Mouse (Mus musculus) urinary bladder, adult 18-20 months (tissue): ENCODE results near the gene Ncdn.
A peak's percentile ranks its signal among the peaks of the same experiment; 100 is the strongest.

Source experiments
- DNase-seq, 2 experiments: peaks; one replicate each; pipeline ENCODE4 v3.0.0; 2022; ENCODE audit warnings: low spot score in 2 of 2, mixed read lengths in 2 of 2

Ncdn gene

DNA sequence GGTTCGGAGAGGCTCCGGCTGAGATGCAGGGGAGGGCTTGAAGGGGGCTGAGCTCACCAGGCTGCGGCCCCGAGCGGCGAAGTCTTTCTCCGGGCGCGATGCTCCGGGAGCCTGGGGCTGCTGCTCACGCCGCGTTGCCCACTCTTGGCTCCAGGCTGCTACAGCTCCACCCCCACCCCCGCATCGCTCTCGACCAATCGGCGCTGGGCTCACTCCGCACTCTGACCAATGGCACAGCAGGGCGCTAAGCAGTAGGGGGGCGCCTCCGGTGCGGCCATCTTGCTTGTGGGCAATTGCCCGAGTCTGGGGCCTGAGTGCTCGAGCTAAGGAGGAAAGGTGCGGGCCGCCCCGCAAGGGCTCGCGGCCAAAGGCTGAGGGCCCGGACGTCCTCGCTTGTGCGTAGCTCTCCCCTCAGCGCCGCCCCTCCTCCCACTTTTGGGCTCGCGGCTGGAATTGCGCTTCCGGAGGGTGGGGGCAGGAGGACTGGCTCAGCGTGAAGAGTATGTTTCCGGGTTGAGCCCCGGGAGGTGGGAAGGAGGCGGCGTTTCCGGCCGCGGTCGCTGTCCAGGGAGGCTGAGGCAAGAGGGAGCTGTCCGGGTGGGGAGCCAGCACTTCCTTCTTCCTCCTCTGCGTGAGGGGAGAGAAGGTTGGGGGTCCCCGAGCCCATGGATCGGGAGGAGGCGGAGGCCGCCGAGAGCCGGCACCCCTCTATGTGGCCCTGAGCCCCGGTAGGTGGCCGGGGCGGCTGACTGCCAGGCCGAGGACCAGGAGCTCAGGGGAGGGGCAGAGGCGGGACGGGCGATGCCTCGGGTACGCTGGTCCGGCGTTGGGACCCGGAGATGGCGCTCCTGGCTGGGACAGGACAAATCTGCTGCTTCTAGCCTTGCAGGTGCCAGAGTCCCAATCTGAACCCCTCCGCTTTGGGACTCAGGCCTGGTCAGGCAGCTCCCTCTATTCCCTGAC lies at the start of gene Ncdn, which contains the start of gene AU040320:
Gene Ncdn, minus strand, starts transcription at position 171 of the 963 bp plus-strand sequence.
Gene AU040320, plus strand, starts transcription at position 277 of the 963 bp plus-strand sequence.
- peak; percentile 94 to 95 for DNase-seq

DNA sequence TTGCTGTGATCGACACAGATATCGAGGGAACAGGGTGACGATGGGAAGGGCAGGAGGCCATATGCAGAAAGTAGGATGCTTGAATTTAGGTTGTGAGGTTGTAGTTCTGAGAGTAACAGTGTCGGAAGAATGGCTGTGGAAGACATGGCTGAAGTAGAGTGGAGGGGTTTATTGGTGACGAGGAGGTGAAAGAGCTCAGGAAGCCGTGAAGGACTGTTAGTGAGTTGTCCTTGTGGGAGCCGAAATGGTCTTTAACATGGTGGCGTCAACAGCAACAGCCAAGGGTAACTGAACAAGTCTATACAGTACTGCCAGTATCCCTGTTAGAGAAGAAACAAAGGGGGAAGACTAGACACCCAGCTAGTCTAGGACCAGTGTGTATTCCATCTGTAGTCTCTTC lies 48.9 kb upstream of the Ncdn start:
- DNase-seq, result no peak

DNA sequence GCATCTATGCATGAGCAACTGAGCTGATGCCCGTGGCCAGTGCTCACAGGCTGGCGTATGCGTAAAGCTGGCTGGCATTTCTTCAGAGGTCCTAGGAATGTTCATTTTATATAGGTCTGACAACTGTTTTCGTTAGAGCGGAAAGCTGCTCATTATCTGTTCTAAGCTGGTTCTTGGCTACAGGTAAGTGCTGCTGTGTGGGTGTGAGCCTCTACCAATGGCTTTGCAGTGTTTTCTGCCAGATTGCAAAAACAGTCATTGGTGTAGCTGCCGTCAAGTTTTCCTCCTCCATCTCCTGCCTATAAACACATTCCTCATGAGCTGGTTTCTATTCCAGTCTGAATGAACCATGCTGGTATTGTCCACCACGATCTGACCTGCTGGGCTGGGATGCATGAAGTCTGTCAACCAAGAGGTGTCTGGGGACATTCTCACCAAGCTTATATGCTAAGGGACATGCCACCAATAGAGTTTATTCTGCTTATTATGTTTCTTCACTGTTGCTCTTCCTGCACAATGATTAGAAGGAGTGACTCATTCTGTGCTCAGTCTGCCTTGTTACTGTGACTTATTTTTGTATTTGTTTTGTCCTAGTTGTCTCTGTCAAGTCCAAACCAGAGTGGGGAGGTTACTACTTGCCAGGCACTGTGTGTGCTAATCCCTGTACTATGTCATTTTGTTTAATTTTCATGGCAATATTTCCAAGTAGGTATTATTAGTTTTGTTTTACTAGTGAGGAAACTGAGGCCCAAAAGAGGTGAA lies 39.3 kb upstream of the Ncdn start:
- DNase-seq, result no peak

DNA sequence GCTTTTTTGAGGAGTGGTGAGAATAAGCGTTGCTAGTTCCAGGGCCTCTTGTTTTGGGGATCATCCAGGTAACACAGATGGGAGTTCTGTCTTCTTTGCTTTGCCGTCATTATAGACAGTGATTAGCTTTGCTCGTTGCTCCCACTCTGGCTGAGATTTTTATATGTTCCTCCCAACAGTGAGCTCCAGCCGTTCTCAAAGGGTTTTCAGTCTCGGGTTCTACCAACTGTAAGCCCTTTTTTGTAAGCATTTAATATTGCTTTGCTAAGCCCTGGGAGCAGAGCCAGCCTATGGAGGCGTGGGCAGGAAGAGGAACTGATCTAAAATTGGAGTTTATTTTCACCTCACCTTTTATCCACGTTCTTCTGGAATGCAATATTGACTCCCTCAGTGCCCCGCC lies 29.8 kb upstream of the Ncdn start:
- DNase-seq, result no peak

DNA sequence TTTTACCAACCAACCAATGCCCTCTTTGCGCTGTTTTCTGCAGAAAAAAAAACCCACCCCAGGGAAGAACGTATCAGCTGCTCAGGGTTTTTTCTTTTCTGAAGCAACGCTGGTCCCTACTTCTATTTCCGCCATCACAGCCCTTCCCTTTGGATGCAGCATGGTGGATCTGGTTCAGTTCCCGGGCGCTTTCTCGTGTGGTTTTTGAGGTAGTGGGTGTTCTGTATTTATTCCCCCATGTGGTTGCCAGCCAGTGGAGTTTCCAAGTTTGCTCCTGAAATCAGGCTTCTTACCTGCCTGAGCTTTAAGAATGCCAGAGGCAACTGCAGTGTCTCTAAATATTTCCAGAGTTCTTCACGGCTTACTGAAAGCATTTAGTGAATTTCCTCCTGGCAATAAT lies 29.3 kb upstream of the Ncdn start:
- no peak for DNase-seq

DNA sequence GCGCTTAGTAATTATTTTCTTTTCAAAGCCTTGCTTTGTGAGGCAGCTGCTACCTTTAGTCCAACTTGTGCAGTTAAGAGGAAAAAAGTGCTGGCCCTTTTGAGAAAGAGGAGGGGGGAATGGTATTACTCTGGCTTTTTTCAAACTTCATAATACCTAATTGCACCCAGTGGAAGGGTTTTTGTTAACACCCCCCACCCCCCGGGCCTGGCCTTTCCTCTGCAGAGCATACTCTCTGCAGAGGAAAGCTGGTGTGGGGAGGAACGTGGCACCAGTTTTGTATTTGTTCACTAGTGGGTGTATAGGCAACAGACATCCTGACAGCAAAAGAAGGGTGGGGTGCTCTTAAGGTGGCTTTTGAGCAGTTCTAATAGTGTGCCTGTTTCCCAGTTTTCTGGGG lies 28.6 kb upstream of the Ncdn start:
- DNase-seq, result no peak

DNA sequence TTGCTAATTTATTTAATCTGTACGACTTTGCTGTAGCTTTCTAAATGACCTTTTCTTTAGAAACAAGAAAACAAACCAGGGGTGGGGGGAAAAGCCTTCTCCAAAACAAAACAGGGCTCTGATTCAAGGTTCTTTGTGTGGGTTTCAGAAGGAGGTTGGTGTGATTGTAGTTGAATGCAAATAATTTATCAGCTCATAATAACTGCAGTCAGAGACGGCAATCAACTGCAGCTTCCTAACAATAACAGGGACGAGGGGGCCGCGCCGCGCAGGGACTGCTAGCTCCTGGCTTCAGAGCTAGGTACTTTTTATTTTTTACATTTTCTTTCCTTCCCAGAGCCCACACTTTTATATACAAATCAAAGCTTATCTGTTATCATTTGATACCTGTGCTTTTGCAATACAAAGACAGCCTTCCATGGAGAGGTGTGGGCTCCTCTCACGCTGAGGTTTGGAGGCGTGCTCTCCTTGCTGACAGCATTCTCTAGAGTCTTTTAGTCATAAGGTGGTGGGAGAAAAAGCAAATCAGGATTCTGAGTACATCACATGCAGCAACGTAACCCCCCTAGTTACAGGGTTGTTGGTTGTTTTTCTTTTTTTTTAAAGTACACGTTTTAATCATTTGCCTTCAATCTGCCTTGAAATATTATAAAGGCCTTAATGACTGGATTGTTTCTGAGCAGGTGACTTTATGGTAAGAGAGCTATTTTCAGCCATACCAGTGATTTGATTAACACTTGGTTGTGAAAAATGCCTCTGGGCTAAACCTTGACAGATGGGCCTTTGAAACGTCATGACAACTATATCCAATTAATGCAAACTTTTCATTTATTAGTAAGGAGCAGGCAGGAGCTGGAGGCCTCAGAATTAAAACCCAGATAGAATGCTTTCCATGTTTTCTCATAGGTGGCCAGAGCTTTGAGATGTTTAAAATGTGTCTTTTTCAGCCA lies 26.9 kb upstream of the Ncdn start:
- DNase-seq, result no peak

DNA sequence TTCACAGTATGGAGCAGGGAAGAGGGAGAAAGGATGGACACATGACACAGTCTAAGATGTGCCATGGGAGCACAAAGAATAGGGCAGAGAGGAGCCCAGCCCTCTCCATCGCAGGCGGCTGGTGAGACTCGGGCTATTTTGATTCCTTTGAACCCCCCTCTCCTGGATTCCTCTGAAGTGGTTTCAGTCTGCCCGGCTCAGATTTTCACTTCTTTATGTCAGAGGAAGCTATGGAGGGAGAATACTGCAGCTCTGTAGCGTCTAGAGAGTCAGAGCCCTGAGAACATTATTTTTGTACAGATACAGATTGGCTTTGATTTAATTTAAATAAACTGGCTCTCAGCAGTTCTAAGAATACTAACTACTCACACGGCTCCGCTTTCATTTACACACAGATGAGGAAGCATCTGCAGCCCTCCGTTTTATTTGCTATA lies 25.9 kb upstream of the Ncdn start:
- DNase-seq, result no peak

DNA sequence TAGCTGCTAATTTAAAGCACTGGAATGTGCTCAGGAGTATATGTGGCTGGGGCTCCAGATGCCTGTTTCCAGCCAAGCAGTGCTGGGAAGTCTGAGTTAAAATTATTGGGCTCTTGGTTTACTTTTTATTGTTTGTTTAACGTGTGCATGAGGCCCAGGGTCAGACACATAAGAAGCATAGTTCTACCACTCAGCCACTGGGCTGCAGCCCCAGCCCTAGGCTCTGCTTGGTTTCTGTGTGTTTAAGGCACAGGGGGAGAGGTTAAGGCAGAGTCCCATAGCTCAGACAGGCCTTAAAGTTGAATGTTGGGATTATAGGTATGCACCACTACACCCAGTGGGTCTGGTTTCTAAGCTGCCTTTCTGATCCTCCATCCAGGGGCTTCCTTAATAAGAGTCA lies 21.9 kb upstream of the Ncdn start:
- no peak for DNase-seq

DNA sequence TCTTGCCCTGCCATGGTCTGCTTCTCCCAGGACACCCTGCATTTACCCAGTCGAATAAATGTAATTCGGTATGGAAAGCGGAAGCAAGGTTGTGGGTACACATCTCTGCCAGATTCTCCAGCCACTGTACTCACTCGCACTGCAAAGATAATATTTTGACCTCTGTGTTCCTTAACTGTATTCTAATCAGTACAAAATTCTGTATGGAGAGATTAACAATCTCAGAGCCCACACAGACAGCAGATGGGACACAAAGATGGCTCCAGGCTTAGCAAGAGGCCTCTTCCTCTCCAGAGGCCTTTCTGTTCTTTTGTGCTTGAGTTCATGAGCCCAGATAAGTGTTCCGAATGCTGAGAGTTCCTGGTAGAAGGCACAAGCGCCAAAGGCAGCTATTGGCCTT lies 20.6 kb upstream of the Ncdn start:
- no peak for DNase-seq

DNA sequence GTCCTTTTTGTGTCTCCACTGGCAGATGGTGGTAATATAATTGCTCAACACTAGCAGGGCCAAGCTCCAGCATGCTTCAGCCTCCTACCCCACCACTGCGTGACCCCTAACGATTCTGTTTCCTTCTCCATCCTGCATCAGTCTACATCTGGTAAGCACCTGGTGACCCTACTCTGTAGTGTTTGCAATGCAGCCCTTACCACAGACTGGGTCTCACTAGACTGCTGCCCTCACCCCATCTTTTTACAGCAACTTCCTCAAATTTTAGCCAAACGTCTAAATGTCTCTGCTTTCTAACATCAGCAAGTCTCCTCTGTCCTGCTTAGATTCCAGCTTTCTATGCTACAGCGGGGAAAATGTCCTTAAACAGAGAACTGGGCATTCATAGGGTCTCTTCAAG lies 17.6 kb upstream of the Ncdn start:
- no peak for DNase-seq

DNA sequence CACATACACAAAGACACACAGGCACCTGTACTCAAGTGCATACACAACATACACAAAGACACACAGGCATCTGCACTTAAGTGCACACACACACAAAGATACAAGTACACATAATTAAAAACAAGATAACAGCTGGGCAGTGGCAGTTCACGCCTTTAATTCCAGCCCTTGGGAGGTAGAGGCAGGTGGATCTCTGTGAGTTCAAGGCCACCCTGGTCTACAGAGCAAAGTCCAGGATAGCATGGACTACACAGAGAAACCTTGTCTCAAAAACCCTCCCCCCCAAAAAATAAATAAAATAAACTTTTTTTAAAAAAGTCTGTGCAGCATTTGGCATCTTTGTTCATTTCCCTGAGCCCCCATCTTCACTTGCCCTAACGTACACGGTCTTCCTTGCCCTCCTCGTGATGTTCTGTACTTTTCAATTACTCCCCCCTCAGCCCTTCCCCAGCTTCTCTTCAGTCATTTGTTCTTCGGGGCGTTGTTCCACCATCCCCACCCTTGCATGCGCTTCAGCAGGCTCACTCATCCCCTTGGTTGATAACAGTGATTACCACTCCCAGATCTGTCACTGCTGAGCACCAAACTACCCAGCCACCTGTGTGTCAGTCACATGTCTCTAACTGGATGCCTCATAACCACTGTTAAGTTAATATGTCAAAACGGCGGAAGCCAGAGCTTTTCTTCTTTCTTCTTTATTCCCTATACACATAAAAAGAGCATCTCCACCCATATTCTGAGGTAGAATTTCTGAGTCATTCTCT lies 16.7 kb upstream of the Ncdn start:
- no peak for DNase-seq

DNA sequence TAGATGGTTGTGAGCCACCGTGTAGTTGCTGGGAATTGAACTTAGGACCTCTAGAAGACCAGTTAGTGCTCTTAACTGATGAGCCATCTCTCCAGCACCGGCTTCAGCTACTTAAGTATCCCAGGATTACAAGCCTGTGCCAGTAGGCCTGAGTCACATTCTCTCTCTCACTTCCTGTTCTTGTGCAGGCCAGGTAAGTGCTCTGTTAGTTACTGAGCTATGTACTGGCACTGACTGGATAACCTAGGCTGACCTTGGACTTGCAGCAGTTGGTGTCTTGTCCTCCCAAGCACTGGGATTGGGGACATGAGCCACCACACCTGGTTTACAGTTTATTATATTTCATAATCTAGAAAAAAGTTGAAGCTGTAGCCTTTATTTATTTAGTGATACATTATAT lies 10.2 kb upstream of the Ncdn start:
- no peak for DNase-seq

DNA sequence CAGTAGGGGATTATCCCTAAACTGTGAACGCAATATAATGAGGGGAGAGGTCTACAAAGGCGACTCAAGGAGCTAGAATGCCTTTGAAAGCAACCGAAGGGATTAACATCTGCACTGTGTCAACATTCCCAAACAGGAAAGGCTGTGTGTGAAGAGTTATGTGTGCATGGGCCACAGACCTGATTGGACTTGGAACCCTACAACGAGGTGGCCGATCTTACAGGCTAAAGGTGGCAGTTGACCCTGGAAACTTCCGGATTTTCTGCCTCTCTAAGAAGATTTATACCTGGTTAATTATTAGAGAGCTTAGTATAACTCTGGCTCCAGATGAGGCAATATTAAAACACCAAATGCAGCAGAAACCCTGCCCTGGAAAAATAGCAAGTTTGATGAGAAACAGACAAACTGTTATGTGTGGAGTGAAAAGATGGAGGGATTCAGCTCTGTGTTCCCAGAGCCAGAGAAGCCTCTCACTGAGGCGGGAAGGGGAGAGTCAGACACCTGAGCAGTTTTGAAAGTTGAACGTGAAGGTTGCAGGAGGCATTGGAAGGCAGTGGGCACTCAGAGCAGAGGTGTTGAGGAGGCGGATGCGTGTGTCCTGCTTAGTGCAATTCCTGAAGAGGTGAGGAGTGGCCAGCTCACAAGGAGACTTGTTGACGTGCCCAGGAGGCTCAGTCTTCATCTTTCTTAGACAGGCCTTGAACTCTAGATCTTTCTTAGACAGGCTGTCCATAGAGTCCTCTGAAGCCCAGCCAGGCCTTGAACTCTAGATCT lies 9.5 kb upstream of the Ncdn start:
- DNase-seq, result no peak

DNA sequence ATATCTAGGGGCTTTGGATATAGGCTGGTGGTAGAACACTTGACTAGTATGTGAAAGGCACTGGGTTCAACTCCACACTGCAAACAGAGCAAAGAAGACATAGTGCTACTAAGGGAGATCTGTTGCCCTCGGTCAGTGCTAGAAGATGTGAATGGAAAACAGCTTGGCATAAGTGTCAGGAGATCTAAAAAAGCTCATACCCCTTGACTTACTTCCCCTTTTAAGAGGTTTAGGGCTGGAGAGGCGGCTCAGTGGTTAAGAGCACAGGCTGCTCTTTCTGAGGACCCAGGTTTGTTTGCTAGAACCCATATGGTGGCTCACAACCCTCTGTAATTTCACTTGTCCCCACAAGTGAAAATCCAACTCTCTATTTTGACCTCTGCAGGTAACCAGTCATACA lies 6.2 kb upstream of the Ncdn start:
- no peak for DNase-seq

DNA sequence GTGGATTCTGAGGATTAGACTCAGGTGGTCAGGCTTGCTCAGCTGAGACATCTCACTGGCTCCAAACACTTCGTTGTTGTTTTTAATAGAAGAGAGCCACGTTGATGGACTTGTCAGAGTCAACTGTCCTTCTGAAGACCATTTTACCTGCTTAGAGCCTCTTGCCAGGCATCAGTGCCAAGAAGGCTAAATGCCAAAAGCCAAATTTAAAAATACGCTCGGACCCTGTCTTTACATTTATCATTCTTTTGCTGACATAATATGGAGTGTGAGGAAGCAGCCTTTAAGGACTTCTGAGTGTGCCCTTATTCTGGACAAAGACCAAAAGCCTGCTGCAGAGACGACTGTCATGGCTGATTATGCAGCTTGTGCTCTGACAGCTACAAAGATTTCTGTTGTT lies 5.1 kb upstream of the Ncdn start:
- no peak for DNase-seq

DNA sequence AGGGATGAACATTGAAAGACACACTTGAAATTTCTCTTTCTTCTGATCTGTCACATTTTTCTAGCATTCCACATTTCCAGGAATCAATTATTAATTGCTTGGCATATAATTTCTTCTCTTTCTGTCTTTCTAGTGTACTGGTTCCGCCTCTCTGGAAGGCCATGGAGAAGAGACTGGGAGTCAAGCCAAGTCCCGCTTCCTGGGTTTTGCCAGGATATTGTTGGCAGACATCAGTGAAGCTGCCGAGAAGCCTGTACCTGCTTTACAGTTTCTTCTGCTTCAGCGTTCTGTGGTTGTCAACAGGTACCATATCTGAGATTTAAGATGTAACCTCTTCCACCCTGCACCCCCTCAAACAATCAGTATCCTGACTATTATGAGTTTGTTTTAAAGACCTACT lies 3.5 kb upstream of the Ncdn start:
- no peak for DNase-seq

DNA sequence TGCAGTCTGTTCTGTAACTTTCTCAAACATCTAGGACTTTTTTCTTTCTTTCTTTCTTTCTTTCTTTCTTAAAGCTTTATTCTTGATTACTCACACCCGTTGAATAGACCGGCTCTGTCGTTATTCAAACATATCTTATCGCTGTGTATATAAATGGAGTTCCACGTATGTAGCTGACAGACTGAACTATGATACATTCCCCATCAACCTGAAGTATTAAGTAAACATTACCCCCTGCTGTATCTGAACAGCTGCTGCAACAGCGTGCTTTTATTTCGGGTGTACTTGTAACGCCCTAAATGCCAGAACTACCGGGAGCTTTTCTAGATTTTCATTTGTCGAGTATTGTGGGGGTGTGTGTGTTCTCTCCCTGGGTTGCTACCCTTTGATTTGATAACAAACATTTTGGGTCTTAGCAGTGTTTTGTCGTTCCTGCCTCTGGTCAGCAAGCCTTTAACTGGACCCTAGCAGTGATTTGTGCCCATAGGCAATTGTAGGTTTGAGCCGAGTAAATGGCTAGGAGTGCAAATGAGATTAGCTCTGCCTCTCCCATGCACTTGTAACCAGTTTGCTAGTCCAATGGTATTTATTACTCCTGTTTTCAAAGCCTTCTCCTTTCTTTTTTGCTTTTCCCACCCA lies 1.6 kb upstream of the Ncdn start:
- no peak for DNase-seq

DNA sequence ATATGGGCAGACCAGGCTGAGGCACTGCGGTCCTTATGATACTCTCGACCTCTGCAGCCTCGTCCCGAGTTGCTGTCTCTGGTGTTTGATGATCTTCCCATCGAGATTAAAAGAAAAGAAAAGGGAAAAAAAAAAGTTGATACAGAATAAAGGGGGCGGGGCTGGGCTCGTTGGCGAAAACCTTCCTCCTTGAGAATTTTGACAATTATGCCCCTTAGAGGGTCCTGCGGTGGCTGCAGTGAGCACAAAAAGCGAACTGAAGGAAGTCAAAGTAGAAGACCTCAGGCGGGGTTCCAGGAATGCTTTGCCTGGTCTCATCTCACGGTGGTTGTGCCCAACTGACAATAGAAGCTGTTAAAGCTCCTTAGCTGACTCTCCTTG lies 983 bp upstream of the Ncdn start:
- no peak for DNase-seq
